ENCODE assay signal across 9 mouse cellular contexts in the genomic region with DNA sequence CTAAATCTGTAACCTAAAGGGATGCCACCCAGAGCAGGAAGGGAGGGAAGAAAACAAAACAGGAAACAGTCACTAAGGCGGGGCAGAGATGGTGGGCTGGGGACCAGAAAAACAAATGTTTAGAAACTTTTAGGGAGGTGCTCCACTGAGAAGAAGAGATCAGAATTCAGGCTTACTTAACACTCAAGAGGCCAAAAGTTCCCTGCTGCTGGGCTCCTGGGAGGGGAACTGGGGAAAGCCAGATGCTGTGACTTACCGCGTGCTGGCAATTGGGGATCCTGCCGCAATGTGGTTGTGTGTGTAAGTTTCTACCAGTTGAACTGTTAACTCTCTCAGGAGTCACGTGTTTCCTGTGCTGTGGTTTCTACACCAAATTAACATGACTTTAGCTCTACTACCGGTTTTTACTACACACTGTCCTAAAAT. TPM values are rescaled to one million over a fixed set of nuclear protein-coding genes. Genes with fewer than 3 reads are reported as not detected.
DNase-seq lines count a peak whose midpoint lies in the region; ATAC-seq lines count a peak whose summit lies in the region.
"Had no signal": no experiment of that assay in that cellular context is flagged by ENCODE, and none has a peak within 500 bp of the region (broad histone marks: within the 10 kb centered on the region; RNA-seq: fewer than 3 reads in every experiment).

Icam2 (minus strand) TSS at position 285 of the 426 bp plus-strand sequence.

- ATAC-seq in lung, embryonic 16.5 days (ENCODE audit: low read depth): no peak

- H3K9me3 ChIP-seq in lung, embryonic 16.5 days (ENCODE audit: control insufficient read depth, low read length): no peaks in the 10 kb centered on the region
- H3K9me3 ChIP-seq: G1E had no signal

- WGBS in lung, embryonic 16.5 days: 64% methylated on average over 6 of the region's 6 CpGs

- H3K4me3 ChIP-seq in lung, embryonic 16.5 days (ENCODE audit: low read length): no peak within 1 kb of the TSS

- H3K27me3 ChIP-seq in lung, embryonic 16.5 days (ENCODE audit: control insufficient read depth, insufficient read depth, low read depth, low read length): no peaks in the 10 kb centered on the region

- no peaks in the 10 kb centered on the region for H3K36me3 ChIP-seq in lung, embryonic 16.5 days (ENCODE audit: control insufficient read depth, insufficient read depth, low read length)
- H3K36me3 ChIP-seq: G1E had no signal

- H3K27ac ChIP-seq in lung, embryonic 16.5 days (ENCODE audit: low read length): peak within 1 kb of the TSS; percentile 32

- H3K4me2 ChIP-seq in lung, embryonic 16.5 days (ENCODE audit: low read depth, low read length): no peak within 1 kb of the TSS

- intact Hi-C loops in gastrocnemius, postnatal 14 days (cut with DNase I; ENCODE audit: low total_unique reads): no loop called here

- H3K4me1 ChIP-seq in lung, embryonic 16.5 days (replicated peaks; ENCODE audit: control insufficient read depth, insufficient read depth, low read length): peaks cover 18% of the 10 kb centered on the region

- H3K9ac ChIP-seq in lung, embryonic 16.5 days (ENCODE audit: low read length): no peak within 1 kb of the TSS

- DNase-seq in gastrocnemius, postnatal 14 days: no peak
- no peak for DNase-seq in gastrocnemius, adult 8-10 months (ENCODE audit: low spot score in 2 of 2)
- peak; percentile 56 for DNase-seq in c-Kit-positive CD71-negative TER-119-negative erythroid progenitor cells, embryonic 14.5 days (ENCODE audit: low read depth)
- DNase-seq in heart, postnatal 4 days: no peak
- DNase-seq in spleen, postnatal 4 days (ENCODE audit: low spot score in 2 of 2): peak; percentile 43 to 76
- no peak for DNase-seq in ovary, adult 18-20 months (ENCODE audit: low spot score)
- DNase-seq in right cerebral cortex, adult 18-20 months: no peak

RNA-seq across cellular contexts. Expression of gene Icam2, which starts in this region (rescaled TPM):
- total RNA-seq in gastrocnemius, postnatal 14 days (2021): 10 to 100 TPM; 11.7 to 12.2 TPM
- 1 to 10 TPM; 2.3 to 5.2 (median 4.3) TPM for total RNA-seq in gastrocnemius, adult 8-10 months (2022)
- total RNA-seq in heart, postnatal 4 days (2021): 10 to 100 TPM; 55.6 to 56.5 TPM
- 108 and 126 TPM in 2 replicates for polyA plus RNA-seq in lung, embryonic 16.5 days (2015; fragmentation: Nextera tagmentation; extraction: Ambion mirVana)

Comparison
In these comparisons a context has a peak if more than half of its experiments do, and no peak if none do; other contexts are left out.
1. RNA of gene Icam2 (total RNA-seq): 55.6 to 56.5 TPM in heart, postnatal 4 days; 11.7 to 12.2 TPM in gastrocnemius, postnatal 14 days and 2.3 to 5.2 TPM in gastrocnemius, adult 8-10 months; every median in the first group is over 4 times any median in the second.
2. DNase-seq: peak in c-Kit-positive CD71-negative TER-119-negative erythroid progenitor cells, embryonic 14.5 days (single experiment) and spleen, postnatal 4 days (2 of 2); none in gastrocnemius, postnatal 14 days (single experiment), gastrocnemius, adult 8-10 months (0 of 2), heart, postnatal 4 days (single experiment), ovary, adult 18-20 months (single experiment) and right cerebral cortex, adult 18-20 months (single experiment).